Mouse (Mus musculus) cerebellum, adult 9-11 months (tissue): Measurements from ENCODE around the gene Pde2a.
A peak's percentile ranks its signal among the peaks of the same experiment; 100 is the strongest.
"Not testable (repeated sequence)": the region's sequence is repeated elsewhere in the genome, so short reads cannot be mapped to it uniquely, and the experiment has no call there.

Source experiments
- DNase-seq: peaks from one replicate; pipeline ENCODE4 v3.0.0; 2022

Gene Pde2a

DNA sequence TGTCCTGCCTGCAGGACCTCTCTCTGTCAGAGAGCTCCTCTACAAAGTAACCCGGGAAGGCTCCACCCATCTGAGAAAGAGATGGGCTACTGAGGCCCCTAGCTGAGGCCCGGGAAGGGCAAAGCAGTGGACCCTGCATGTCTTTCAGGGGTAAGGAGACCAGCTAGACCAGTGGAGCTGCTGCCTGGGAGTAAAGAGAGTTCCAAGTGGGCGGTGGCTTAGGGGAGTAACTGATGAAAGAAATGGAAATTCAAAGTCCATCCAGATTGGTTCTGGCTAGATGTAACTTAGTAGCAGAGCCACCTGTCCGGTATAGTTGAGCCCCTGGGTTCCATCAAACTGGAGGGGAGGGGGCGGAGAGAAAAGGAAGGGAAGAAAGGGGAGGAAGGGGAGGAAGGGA lies 112.9 kb downstream of the Pde2a start:
- DNase-seq, result no peak

DNA sequence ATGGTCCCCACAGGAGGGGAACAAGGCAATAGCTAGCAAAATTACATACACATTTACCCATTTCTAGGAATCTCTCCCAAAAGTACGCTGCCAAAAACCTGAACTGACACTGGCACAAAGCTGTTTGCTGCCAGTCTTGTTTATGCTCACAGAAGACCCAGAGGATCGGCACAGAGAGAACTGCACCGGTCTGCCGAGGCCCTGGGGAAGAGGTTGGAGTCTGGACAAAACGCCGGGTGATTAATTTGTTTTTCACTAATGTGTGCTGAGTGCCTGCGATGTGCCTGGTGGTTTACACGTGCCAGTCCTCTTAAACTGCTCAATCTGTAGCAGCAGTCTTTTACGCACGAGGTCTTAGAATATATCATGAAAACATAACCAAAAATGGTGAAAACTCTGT lies 113.6 kb downstream of the Pde2a start:
- DNase-seq, result no peak

GRCm38 (mm10) chr7:101535517-101535916 lies 114.0 kb downstream of the Pde2a start:
- DNase-seq, result no peak

GRCm38 (mm10) chr7:101537541-101537940 lies 116.0 kb downstream of the Pde2a start:
- no peak for DNase-seq

DNA sequence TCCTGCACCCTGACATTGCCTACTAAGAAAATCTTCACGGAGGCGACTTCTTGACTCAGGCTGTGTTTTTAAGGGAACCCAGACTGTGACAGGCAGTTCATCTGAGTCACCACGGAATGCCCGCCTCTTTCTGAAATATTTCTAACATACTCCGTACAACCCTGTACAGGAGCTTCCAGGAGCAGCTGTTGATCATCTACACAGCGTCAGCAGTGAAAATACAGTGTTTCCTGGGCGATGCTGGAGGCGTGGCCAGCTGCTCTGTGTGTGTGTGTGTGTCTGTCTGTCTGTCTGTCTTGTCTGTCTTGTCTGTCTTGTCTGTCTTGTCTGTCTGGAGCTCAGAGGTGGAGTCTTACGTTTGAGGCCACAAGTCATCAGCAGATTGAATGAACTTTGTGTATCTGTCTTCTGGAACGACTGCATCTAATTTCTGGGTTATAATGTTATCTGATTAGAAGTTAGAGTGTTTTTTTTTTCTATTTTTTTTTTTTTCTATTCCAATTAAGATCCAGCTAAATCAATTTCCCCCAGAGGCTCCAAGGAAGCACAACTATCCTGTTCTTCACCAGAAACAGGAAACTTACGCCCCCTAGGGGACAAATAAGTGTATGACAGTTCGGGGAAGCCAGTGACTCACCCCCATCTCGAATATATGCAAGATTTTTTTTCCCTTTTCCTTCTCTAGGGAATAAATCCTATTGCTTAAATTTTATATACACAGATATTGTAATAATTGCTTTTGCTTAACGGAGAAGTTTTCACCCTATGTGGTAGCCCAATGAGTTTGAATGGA lies 116.8 kb downstream of the Pde2a start:
- DNase-seq, result peak; percentile 9

DNA sequence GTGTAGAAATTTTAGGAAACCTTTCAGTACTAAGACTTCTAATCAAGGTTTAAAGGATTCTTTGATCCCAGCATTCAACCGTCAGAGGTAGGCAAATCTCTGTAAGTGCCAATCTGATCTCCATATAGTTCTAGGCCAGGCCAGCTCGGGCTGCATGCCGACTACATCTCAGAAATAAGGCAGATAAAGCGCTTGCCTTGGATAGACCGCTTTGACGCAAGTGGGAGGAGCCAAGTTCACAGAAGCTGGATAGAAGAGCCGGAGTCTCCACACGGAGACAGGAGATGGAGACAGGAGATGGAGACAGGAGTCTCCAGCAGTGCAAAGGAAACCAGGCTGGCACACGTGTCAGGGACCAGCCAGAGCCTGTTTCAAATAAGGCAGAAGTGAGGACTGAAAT lies 118.3 kb downstream of the Pde2a start:
- DNase-seq, result no peak

DNA sequence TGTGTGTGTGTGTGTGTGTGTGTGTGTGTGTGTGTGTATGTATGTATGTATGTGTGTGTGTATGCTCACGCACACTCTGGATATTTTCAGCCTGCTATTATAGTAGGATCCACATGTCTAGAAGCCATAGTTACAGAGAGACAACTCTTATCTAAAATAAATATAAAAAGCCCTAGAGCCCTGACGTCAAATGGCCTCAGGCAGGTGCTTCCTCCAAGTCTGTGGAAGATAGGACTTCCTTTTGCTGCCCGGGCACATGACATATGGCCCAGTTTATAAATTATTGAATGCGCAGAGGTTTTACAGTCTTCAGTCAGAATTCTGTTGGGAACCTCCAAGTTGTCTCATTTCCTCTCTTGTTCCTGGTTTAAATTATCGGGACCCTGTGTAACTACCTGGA lies 119.2 kb downstream of the Pde2a start:
- no peak for DNase-seq

DNA sequence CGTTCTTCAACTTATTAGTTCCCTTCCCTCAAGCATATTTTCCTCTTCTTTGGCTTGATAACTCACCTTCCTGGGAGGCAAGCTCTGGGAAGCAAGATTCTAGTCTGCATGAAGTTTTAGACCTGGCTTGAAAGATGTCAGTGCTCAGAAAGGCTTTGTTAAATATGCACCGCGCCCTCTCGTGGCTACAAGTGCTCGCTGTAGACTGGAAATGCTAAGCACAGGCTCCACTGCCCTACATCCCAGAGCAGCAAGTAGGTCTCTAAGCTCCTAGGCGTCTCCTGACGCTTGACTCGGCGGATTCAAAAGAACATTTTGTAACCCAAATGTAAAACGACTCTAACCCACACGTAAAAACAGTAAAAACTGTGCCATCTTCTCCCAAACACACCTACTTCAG lies 119.6 kb downstream of the Pde2a start:
- peak; percentile 55 for DNase-seq

GRCm38 (mm10) chr7:101541734-101542133 lies 120.2 kb downstream of the Pde2a start:
- DNase-seq, result no peak

- DNase-seq, result no peak
These were observed 126.2 kb downstream of the Pde2a start for GRCm38 (mm10) chr7:101547651-101548050.

DNA sequence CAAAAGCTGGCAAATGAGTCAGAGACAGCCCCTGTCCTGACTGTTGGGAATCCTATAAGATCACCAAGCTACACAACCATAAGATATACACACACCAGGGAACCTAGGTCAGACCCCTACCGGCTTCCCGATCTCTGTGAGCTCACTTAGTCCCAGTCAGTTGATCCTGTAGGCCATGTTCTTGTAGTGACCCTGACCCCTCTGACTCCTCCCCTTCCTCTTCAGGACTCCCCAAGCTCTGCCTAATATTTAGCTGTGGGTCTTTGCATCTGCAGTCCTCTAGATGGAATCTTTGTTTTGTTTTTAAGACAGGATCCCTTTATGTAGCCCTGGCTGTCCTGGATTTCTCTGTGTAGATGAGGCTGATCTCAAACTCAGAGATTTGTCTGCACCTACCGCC lies 127.8 kb downstream of the Pde2a start:
- DNase-seq, result no peak

GRCm38 (mm10) chr7:101550686-101551485 lies 129.4 kb downstream of the Pde2a start:
- DNase-seq, result no peak

DNA sequence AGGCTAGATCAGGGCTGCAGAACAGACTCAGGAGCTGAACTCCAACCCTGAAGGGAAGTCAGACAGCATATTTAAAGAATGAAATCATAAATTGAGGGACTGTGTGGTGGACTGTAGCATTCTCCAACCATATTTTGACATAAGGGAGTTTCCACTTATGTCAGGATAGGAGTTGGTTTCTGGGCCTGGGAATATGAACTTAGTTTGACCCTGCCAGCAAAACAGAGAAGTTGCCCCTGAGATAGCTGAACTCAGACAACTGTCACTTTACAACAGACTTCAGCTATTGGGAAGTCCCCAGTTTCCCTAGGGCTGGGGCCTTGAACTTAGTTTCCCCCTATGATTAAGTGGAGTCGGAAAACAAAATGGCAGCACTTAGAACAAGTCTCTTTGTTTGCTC lies 130.0 kb downstream of the Pde2a start:
- no peak for DNase-seq

DNA sequence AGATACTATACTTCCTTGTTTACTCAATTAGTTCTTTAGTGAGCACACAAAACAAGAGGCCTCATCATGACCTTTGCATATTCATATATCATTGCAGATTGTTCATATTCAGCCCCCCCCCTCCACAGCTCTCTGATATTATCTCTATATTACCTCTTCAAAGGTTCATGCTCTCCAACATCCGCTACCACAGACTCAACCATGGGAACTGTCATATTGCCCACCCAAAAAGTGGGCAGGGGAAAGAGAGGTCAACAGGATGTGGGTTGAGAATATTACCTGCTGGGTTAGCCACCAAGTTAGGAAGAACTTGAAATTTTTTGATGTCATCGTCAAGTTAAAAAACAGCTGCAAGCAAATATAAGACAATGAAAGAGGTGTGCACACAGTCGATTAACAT lies 134.0 kb downstream of the Pde2a start:
- not testable (repeated sequence) for DNase-seq

- no peak for DNase-seq
These were observed 135.9 kb downstream of the Pde2a start for GRCm38 (mm10) chr7:101557391-101557790.

- not testable (repeated sequence) for DNase-seq
These were observed 137.9 kb downstream of the Pde2a start for GRCm38 (mm10) chr7:101559393-101559792.
